Mouse (Mus musculus) brain, embryonic 14.5 days (tissue): Measurements from ENCODE around the gene Gm9837.

Experiments
- CTCF ChIP-seq: fragments of 200-500 bp; IDR thresholded peaks from 2 replicates; pipeline ENCODE4 v1.5.1; 2012; ENCODE audit warnings: inconsistent platforms, mild to moderate bottlenecking, moderate library complexity, borderline replicate concordance; ENCODE audit not compliant: insufficient read depth, insufficient read length; ENCODE audit errors: extremely low read depth
- POLR2A ChIP-seq: fragments of 200-500 bp; IDR thresholded peaks from 2 replicates; pipeline ENCODE4 v1.6.1; 2012; ENCODE audit warnings: mild to moderate bottlenecking, inconsistent platforms, borderline replicate concordance; ENCODE audit not compliant: poor library complexity, insufficient read depth, insufficient read length, severe bottlenecking; ENCODE audit errors: extremely low read depth

GRCm38 (mm10) chr11:53453031-53453430 lies 17.2 kb downstream of the Gm9837 start:
- TF ChIP-seq POLR2A (no peak), CTCF (no peak)
